Mouse (Mus musculus): ENCODE results near the gene Foxo6. TPM values are rescaled to one million over a fixed set of nuclear protein-coding genes. Genes with fewer than 3 reads are reported as not detected.
A peak's percentile ranks its signal among the peaks of the same experiment; 100 is the strongest.

Gene Foxo6
- total RNA-seq, 2 experiments from 2014 or later: 0.40 to 0.64 TPM

DNA sequence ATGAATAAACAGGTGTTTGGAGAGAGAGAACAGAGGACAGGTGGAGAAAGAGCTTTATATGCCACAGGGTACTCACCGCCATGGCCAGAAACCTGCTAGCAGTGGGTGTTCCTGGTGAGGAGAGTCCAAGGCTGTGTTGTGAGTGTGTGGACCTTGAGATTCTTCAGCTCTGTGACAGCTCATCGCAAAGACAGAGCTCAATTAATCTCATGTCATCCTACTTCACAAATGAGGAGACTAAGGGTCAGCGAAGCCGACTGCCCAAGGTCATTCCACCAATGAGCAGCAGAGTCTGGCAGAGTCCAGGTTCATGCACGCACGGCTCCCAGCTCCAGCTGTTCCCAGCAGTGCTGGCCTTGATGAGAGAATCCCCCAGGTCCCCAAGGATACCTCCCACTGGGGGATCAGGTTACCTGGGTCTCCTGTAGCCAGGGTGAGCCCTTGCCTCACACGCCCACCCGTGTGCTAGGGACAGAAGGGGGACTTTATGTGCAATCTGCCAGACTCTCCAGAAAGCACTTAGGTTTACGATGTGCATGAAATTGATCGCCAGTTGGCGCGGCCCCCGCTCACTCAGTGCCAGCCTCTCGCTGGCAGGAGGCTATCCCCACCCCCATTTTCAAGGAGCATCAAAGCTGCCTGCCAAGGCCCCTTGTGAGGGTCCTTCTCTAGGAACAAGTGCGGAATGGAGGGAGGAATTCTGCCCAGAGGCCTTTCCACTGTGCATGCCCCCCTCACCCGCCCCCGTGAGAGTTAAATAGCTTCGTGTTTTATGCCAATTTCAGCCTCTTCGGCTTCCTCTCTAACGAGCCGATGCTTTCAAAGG is 27.6 kb downstream of the Foxo6 start:
- peak in 1 of 2 experiments; percentile 18 for DNase-seq (ENCODE audit: low spot score in 2 of 2)

DNA sequence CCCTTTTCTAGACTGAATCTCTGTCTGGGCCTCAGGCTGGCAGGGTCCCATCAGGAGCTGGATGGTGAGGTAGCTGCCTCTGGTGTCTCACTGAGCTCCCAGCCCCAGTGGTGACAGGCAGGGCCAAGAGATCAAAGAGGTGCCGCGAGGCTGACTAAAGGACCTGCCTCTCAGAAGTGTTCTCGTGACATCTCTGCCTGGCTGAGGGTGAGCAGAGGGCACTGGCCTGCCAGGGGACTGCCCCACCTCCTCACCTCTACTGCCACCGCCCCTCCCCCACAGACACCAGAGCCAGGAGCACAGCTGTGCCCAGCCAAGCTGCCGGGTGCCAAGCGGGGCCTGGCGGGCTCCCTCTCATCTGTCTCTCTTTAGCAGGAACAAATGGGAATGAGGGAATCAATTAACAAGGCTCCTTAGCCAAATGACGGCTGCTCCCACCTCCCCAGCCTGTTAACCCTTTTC is 38.3 kb downstream of the Foxo6 start:
- no peak for DNase-seq (ENCODE audit: low spot score in 2 of 2)

DNA sequence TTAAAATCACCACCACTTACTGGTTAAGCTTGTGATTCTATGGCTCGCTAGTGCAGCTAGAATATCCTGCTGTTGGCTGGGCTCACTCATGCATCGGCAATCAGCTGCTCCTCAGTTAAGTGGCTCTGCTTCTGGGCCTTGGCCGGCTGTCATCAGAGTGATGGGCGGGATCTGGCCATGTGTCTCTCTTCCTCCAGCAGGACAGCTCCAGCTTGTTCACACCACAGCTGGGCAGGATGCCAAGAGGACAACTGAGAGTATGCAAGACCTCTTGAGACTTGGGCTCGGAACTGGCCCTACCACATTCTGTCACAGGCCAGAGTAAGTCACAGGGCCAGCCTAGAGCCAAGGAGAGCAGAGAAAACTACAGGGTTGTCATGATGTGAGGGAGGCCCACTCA is 39.7 kb downstream of the Foxo6 start:
- DNase-seq (ENCODE audit: low spot score in 2 of 2): peak in 1 of 2 experiments; percentile 52

DNA sequence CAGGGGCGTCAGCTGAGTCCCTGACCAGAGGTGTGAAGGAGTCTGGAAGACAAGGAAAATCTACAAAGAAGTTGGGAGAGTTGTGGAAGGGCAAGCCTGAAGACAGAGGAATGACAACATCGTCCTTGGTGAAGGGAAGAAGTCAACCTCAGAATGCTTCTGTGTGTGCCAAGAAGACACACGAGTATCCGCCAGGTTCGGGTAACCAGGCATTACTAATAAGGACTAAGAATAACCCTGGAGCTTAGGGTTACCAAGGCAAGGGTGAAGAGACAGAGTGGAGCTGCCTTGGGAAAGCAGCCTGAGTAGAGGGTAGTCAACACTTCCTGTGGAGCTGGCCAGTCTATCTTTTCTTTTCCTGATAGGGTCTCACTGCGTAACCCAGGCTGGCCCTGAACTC is 41.1 kb downstream of the Foxo6 start:
- DNase-seq (ENCODE audit: low spot score in 2 of 2): no peak

DNA sequence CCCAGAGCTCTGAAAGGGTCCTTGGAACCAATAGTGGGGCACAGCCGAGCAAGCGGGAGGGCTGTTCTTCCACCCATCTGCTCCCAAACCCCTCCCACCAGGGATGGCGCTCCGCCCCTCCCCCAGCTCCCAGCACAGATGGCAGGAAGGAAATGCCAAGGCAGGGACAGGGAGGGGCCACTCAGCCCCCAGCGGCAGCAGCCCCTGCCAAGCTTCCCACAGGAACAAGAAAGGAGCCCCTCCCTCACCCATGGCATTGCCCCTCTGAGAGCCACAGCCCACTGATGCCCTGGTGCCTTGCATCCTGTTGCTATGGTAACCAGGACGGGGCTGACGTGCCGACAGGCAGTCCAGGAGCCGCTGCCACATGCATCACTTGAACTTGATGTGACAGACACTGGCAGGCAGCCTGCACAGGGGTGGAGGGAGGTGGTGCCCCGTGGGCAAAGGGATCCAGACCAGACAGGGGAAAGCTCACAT is 44.3 kb downstream of the Foxo6 start:
- no peak for DNase-seq (ENCODE audit: low spot score in 2 of 2)

DNA sequence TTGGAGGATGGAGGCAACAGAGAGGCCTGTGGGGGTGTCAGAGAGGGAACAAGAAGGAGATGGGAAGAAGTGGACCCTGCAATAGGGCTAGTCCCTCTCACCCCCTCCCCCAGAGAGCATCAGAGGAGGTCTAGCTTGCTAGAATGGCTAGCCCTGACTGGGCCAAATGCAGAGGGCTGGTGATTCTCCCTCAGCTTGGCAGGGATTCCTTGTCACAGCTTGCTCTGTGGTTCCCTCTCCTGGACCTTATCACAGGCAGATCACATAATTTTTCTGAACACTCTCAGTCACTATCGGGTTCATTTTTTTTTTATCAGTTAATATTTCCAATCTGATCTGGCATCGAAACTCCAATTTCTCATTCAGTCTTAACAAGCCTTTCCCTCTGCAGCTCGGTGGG is 46.0 kb downstream of the Foxo6 start:
- no peak for DNase-seq (ENCODE audit: low spot score in 2 of 2)

DNA sequence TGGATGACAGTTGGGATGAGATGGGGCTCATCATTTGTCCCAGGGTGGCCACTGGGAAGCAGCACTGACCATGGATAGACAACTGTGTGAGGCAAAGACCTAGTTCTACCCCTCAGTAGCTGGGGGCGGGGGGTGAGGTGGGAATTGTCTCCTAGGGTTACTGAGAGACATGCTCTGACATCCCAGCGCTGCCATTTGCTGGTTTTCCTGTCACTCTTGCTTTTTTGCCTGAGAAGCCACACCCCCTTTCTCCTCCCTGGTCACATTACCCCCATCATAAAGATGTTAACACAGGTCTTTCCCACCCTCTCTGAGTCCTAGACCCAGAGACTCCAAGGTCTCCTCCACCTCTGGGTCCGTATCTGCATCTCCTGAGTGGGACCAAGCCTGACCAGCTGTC is 47.7 kb downstream of the Foxo6 start:
- DNase-seq (ENCODE audit: low spot score in 2 of 2): no peak

DNA sequence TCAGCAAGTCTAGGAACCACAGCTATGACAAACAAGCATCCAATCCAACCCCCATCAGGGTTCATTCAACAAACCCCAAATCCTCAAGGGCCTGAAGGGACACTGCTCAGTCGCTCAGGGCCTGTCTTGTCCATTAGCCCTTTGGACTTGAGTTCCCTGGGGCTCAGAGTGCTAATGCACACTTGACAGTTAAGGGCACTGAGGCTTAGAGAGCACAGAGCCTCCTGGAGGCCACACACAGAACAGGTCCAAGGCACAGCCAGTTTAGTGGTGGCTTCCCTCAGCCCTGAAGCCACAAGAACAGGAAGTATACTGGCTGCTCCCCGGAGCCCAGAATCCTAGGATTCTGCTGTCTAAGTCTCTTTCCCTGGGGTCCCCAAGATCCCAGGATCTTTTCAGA is 53.9 kb downstream of the Foxo6 start:
- DNase-seq (ENCODE audit: low spot score in 2 of 2): no peak

DNA sequence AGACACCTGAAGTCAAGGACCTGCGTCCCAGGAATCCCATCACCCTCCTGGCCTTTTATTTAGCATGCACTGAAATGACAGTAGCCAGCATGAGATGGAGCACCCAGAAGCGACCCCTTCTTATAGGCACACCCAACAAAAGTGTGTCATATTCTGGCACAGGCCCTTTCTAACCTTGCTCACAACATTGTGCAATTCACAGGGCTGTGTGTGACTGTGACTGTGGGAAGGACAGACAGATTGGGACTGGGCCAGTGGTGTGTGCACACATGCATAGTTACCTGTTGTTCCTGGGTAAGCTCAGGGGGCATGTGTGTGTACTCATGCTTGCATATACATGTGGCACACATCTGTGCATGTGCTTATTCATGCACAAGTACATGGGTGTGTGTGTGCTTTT is 54.6 kb downstream of the Foxo6 start:
- peak in 1 of 2 experiments; percentile 36 for DNase-seq (ENCODE audit: low spot score in 2 of 2)

DNA sequence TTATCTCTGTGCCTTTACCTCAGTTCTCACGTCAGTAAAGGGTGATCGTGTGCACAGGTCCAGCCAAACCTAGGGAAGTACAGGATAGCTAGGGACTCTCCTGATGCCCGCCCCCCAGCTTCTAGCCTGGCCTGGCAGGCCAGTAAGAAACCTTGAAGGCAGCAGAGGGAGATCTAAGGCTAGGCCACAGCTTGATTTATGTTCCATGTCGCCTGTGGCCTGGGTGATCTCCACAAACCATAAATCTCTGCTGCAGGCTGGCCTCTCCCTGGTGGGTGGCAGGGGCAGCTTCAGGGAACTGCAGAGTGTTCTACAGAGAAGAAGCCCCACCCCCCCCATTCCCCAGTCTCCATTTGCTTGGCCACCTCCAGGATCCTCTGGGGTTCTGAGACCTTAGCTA is 55.2 kb downstream of the Foxo6 start:
- DNase-seq (ENCODE audit: low spot score in 2 of 2): peak in 1 of 2 experiments; percentile 19

DNA sequence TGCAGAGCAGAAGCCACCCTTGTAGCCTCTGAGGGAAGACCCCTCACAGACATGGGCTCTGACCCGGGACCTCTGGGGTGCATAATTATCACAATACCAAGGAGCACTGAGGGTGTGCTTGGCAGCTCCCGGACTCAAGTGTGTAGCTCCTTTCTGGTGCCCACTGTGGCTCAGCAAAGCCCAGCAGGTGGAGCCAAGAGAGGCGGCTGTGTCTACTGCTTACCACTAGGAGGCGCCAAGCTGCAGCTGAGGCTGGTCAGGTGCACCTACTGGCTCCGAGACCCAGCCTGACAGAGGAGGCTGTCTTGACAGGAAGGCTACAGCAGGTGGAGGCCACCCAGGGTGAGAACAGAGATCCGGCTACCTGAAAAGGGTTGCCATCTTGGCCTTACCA is 56.9 kb downstream of the Foxo6 start:
- peak; percentile 54 to 57 for DNase-seq (ENCODE audit: low spot score in 2 of 2)

DNA sequence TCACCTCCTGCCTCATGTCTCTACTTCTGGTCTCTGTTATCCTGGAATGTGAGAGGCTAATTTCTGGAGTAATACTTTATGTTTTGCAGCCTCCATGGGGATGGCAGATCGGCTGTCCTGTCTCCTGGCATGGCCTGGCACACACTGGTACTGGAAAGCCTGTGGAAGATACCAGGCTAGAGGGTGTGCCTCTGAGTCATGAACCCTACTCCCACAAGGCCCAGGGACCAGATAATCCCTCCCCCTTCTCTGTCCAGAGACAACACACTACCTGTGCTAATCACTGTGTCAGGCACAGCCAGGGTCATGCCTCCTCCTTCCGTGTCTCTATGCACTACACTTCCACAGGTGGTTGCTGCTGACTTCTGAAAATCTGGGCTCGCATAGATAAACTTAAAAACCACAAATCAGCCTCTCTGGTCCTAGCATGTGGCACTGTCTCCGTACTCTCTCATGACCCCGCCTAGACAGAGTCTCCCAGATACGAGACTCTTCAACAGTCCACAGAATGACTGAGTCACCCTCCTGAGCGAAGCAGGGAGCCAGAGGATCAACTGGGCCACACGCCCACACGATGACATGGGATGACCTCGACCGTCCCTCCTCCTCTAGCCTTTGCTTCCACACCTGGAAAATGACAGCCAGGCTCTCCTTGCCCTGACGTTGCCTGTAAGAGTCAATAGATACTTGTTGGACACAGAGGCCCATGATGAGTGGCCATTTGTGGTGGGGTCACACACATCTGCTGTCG is 57.5 kb downstream of the Foxo6 start:
- DNase-seq (ENCODE audit: low spot score in 2 of 2): peak in 1 of 2 experiments; percentile 29

DNA sequence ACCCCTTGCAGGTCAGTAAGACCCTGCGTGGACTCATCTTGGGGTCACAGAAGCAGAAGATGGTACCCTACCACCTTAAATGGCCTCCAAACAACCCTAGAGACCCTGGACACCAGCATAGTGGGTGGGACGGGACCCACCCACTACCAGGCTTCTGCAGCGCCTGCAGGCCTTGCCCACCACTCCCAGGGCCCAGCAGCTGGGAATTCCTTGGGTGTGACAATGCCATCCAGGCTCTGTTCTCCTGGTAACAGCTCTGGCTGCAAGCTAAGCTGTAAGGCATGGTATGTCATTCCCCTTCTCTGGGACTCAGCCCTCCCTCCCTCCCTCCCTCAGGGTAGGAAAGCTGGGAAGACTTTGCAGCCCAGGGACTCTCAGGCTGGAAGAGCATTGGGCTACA is 58.5 kb downstream of the Foxo6 start:
- DNase-seq (ENCODE audit: low spot score in 2 of 2): no peak

DNA sequence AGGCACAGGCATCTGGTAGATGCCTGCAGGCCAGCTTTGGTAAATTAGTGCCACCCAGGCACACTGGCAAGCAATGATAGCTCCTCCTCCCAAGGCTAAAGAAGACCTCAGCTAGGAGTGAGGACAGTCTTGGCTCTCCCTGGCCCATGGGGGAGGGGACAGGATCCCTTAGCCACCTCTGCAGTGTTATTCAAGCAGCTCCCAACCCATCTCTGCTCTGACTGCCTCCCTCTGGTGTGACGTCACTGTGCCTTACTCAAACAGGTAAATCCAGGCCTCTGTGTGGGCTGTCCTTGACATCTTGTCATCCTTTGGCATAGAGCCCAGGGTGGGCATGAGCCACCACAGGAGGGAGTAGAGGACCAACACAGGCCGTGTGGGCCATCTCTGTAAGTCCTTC is 59.9 kb downstream of the Foxo6 start:
- no peak for DNase-seq (ENCODE audit: low spot score in 2 of 2)

DNA sequence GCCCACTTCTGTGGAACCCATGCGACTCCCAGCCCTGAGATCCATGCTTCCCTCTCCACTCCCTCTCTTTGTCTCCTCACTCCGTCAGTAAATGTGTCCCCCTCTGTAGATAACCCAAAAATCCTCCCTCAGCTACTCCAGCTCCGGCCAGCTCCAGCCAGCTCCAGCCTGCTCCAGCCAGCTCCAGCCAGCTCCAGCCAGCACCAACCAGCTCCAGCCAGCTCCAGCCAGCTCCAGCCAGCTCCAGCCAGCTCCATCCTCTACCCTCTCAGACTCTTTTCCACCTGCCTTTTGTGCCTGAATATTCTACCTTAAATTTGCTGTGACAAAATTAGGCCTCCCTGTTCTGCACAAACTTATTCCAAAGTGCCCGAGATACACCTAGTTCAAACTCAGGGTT is 60.5 kb downstream of the Foxo6 start:
- DNase-seq (ENCODE audit: low spot score in 2 of 2): no peak

DNA sequence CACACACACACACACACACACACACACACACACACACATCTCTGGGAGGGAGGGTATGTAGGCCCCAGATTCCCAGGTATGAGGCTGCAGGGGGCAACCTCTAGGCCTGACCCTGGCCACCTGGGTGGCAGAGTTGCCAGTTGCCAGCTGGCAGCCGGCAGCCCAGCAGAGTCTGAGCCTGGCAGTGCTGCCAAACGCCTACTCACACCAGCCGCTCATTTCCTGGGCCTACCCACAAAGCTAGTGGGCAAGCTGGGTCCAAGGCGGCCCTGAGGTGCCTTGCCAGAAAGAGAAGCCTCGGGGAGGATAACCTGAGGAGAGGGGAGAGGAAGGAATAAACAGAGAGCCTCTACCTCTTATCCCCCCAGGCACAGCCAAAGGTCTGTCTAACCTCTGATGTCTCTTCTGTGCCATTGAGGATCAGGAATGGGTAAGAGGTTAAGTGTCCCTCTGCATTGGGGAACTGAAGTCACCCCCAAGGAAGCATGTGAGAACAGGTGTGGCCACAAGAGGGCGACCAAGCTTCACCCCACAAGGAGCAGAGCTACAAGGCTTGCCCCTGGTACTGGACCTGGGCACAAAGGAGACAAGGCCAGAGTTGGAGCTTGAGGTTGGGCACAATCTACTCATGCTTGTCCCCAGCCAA is 61.9 kb downstream of the Foxo6 start:
- DNase-seq (ENCODE audit: low spot score in 2 of 2): peak; percentile 74 to 77

DNA sequence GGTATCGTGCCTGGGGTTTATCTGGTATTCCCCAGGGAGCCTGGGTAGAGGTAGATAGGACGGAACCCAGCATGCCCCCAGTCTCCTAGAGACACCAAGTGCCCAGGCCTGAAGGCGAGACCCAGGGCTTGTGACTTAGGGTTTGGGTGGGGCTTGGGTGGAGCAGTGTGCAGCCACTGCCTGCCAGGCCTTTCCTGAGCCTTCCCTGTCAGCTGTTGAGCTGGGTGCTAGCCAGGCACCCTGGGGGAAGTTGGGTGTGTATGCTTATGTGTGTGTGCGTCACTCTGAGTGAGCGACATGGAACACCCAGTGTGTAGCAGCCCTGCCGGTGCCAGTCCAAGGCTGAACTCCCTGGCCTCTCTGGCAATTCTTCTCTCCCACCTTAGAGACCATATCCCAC is 63.3 kb downstream of the Foxo6 start:
- DNase-seq (ENCODE audit: low spot score in 2 of 2): no peak

DNA sequence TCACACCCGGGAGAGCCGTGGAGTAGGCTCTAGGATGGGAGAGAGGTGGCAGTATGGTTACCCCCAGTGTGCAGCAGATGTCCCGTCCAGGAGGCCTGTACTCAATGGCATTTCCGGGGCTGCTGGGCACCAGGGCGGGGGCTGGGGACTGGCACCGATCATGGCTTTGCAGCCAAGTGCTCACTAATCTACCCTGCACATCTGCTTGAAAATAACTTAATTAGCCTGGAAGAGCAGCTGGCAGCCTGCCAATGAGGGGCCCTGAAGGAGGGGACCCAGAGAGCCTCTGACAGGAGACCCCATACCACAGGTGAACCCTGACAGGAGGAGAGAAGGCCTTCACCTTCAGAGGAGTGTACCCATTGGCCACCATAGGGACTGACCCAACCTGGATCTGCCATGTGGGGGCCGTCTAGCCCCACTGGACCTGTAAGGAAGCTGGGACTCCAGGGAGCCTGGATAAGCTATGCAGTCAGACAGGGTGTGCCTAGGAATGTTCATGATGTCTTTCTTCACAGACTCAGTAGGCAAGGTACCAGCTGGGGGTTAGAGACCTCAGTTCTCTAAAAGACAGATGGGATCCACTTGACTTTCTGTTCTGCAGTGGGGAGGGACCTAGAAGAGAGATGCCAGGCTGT is 63.9 kb downstream of the Foxo6 start:
- no peak for DNase-seq (ENCODE audit: low spot score in 2 of 2)

DNA sequence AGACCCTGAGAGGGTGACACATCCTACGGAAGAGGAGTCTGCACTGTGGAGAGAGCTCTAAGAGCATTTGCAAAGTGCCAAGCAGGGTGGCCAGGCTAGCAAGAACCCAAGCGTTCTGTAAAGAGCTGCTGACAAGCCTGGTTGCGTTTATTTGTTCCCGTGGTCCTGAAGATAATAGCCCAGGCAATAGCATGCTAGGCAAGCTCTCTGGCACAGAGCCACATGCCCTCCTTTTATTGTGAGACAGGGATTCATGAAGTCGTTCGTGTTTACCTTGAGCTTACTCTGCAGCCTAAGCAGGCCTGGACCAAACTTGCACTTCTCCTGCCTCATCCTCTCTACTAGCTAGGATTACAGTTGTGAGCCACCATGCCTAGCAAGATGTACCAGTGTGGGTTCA is 65.4 kb downstream of the Foxo6 start:
- no peak for DNase-seq (ENCODE audit: low spot score in 2 of 2)

DNA sequence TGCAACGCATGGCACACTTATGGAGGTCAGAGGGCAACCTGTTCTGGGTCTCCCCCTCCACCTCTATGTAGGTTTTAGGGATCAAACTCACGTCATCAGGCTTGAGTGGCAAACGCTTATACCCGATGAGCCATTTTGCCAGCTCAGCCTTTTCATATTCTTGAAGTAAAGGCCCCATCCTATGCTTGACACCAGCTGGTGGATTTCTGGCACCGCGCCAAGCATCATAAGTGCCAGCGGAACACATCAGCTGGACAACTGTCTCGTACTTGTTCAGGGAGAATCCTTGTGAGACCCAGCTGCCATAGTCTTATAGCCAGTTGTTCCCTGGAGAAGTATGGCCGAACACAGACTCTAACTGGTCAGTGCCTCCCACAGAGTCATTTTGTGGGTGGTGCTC is 68.3 kb downstream of the Foxo6 start:
- DNase-seq (ENCODE audit: low spot score in 2 of 2): no peak

All from adrenal gland, adult 18-20 months (tissue).